Mouse (Mus musculus) Patski (cell line): Measurements from ENCODE around the gene Cldn12. TPM values are rescaled to one million over a fixed set of nuclear protein-coding genes. Genes with fewer than 3 reads are reported as not detected.

Experiments
- ATAC-seq: fragments of 100-300 bp; one replicate; pipeline ENCODE4 v1.8.0; 2021
- CTCF ChIA-PET: fragments of 350-600 bp; sonication (Branson Sonifier 250); formaldehyde crosslinking; loops from one replicate; lab custom pipeline; 2022; ENCODE audit warnings: inconsistent platforms; lab: Charles Lee
- POLR2A ChIA-PET: fragments of 350-600 bp; sonication (Branson Sonifier 250); formaldehyde crosslinking; loops from one replicate; lab custom pipeline; 2022; ENCODE audit warnings: antibody characterized with exemption, inconsistent platforms; lab: Charles Lee
- DNase-seq: peaks from one replicate; pipeline ENCODE4 v3.0.0-alpha.2; 2011; ENCODE audit warnings: low read depth, low spot score
- H3K27me3 ChIP-seq: fragments of 371-371 bp; one replicate; pipeline ENCODE4 v1.5.1; 2021
- CTCF ChIP-seq: fragments of 100-300 bp; IDR thresholded peaks from one replicate; pipeline ENCODE4 v1.5.1; 2021
- in situ Hi-C: fragments of 300-500 bp; cut with MboI; formaldehyde crosslinking; loops from 3 replicates; pipeline ENCODE4 v1.11.1; 2018; ENCODE audit warnings: low pct_unique_long_range_greater_than_20kb, mixed read lengths
- polyA plus RNA-seq: library from polyadenylated mRNA; unstranded; gene quantifications from one replicate; pipeline ENCODE4 v1.2.3, GENCODE M21; 2021

Cldn12 gene
- polyA plus RNA-seq, 1 experiment from 2014 or later: 60.9 TPM

- in situ Hi-C loops: no loop called here
- peaks cover 2% of the 10 kb centered on the region for H3K27me3 ChIP-seq
- DNase-seq (no peak), ATAC-seq (no peak)
- POLR2A ChIA-PET: no interaction called here
- TF ChIP-seq CTCF: no peak
- CTCF ChIA-PET: interaction anchor here (0.9 kb wide), 2 partner anchors 9 to 29 kb away, joined by 3 read pairs; no protein-coding TSS in a partner anchor
Measured at GRCm38 (mm10) chr5:5533656-5534420, 19.1 kb upstream of the Cldn12 start.

- ChIA-PET POLR2A (interaction anchor here (0.8 kb wide), 1 partner anchor 395 kb away, joined by 4 read pairs; no protein-coding TSS in a partner anchor), CTCF (no interaction called here)
- no peaks in the 10 kb centered on the region for H3K27me3 ChIP-seq
- no peak for TF ChIP-seq CTCF
- ATAC-seq (no peak), DNase-seq (no peak)
- in situ Hi-C loops: no loop called here
Measured at GRCm38 (mm10) chr5:5515411-5515810, 653 bp upstream of the Cldn12 start.

GRCm38 (mm10) chr5:5511401-5511800 is 3.4 kb downstream of the Cldn12 start:
- in situ Hi-C loops: loop anchor here (5.0 kb wide), 1 partner anchor 181 kb away; the partner anchor contains the start of gene Steap2
- no peaks in the 10 kb centered on the region for H3K27me3 ChIP-seq
- DNase-seq: no peak
- no peak for ATAC-seq
- ChIA-PET POLR2A (interaction anchor here (1.3 kb wide), 1 partner anchor 180 kb away, joined by 3 read pairs; no protein-coding TSS in a partner anchor), CTCF (interaction anchor here (0.8 to 2.4 kb wide), 3 partner anchors 16 to 239 kb away, joined by 3 to 10 read pairs (median 3); partner anchors contain the start of gene Steap1)
- TF ChIP-seq CTCF: no peak

GRCm38 (mm10) chr5:5510989-5511388 is 3.8 kb downstream of the Cldn12 start:
- POLR2A ChIA-PET: interaction anchor here (1.3 kb wide), 1 partner anchor 180 kb away, joined by 3 read pairs; no protein-coding TSS in a partner anchor
- no peaks in the 10 kb centered on the region for H3K27me3 ChIP-seq
- no peak for TF ChIP-seq CTCF
- in situ Hi-C loops: loop anchor here (5.0 kb wide), 1 partner anchor 181 kb away; the partner anchor contains the start of gene Steap2
- CTCF ChIA-PET: interaction anchor here (0.8 to 1.4 kb wide), 2 partner anchors 16 to 240 kb away, joined by 3 read pairs; no protein-coding TSS in a partner anchor
- no peak for DNase-seq
- ATAC-seq: no peak

GRCm38 (mm10) chr5:5510304-5510887 is 4.4 kb downstream of the Cldn12 start:
- POLR2A ChIA-PET: interaction anchor here (0.6 to 1.3 kb wide), 2 partner anchors 181 to 182 kb away, joined by 3 read pairs; no protein-coding TSS in a partner anchor
- in situ Hi-C loops: loop anchor here (5.0 kb wide), 1 partner anchor 182 kb away; the partner anchor contains the start of gene Steap2
- ATAC-seq (peak; percentile 10), DNase-seq (peak; percentile 62)
- no peak for TF ChIP-seq CTCF
- H3K27me3 ChIP-seq: no peaks in the 10 kb centered on the region
- CTCF ChIA-PET: interaction anchor here (0.8 to 1.4 kb wide), 3 partner anchors 17 to 240 kb away, joined by 3 read pairs; partner anchors contain the start of gene Steap1

GRCm38 (mm10) chr5:5508231-5508630 is 6.5 kb downstream of the Cldn12 start:
- DNase-seq: no peak
- ATAC-seq: no peak
- ChIA-PET CTCF (interaction anchor here (1.0 to 1.5 kb wide), 3 partner anchors 112 to 241 kb away, joined by 3 to 4 read pairs (median 3); partner anchors contain the start of gene Steap1), POLR2A (no interaction called here)
- H3K27me3 ChIP-seq: no peaks in the 10 kb centered on the region
- in situ Hi-C loops: no loop called here
- TF ChIP-seq CTCF: no peak

GRCm38 (mm10) chr5:5507701-5508225 is 7.0 kb downstream of the Cldn12 start:
- H3K27me3 ChIP-seq: no peaks in the 10 kb centered on the region
- POLR2A ChIA-PET: interaction anchor here (0.7 kb wide), 1 partner anchor 228 kb away, joined by 3 read pairs; no protein-coding TSS in a partner anchor
- CTCF ChIA-PET: interaction anchor here (1.5 to 2.6 kb wide), 3 partner anchors 11 to 242 kb away, joined by 4 to 14 read pairs (median 8); partner anchors contain the start of gene Steap1
- TF ChIP-seq CTCF: peak; percentile 79
- in situ Hi-C loops: no loop called here
- no peak for DNase-seq
- ATAC-seq: no peak

- no peak for TF ChIP-seq CTCF
- H3K27me3 ChIP-seq: no peaks in the 10 kb centered on the region
- ATAC-seq (no peak), DNase-seq (no peak)
- ChIA-PET POLR2A (interaction anchor here (1.1 to 1.2 kb wide), 2 partner anchors 55 to 190 kb away, joined by 3 read pairs; partner anchors contain the start of genes Gtpbp10 and Steap2), CTCF (interaction anchor here (0.7 to 2.6 kb wide), 3 partner anchors 10 to 245 kb away, joined by 3 to 9 read pairs (median 5); partner anchors contain the start of gene Steap1)
- in situ Hi-C loops: no loop called here
Measured at GRCm38 (mm10) chr5:5504456-5504855, 10.3 kb downstream of the Cldn12 start.

GRCm38 (mm10) chr5:5503381-5503780 is 11.4 kb downstream of the Cldn12 start:
- in situ Hi-C loops: no loop called here
- POLR2A ChIA-PET: interaction anchor here (1.1 kb wide), 1 partner anchor 191 kb away, joined by 3 read pairs; the partner anchor contains the start of gene Steap2
- no peak for DNase-seq

More at GRCm38 (mm10) chr5:5503381-5503780, 11.4 kb downstream of the Cldn12 start:
- CTCF ChIA-PET: interaction anchor here (2.0 kb wide), 1 partner anchor 246 kb away, joined by 5 read pairs; the partner anchor contains the start of gene Steap1
- TF ChIP-seq CTCF: no peak
- no peak for ATAC-seq
- H3K27me3 ChIP-seq: no peaks in the 10 kb centered on the region
